Mouse (Mus musculus) testis, adult 2 months (tissue): Measurements from ENCODE around the gene Gm12216. TPM values are rescaled to one million over a fixed set of nuclear protein-coding genes. Genes with fewer than 3 reads are reported as not detected.

Experiments
- H3K27ac ChIP-seq: fragments of 200-500 bp; 2 replicates; pipeline ENCODE4 v1.5.1; 2012; ENCODE audit warnings: low read depth, low read length; ENCODE audit not compliant: control insufficient read depth, insufficient read depth
- H3K27me3 ChIP-seq: fragments of 200-500 bp; 2 replicates; pipeline ENCODE4 v1.6.1; 2012; ENCODE audit warnings: mild to moderate bottlenecking, low read length, moderate library complexity; ENCODE audit not compliant: control insufficient read depth, insufficient read depth
- H3K36me3 ChIP-seq: fragments of 200-500 bp; 2 replicates; pipeline ENCODE4 v1.6.1; 2012; ENCODE audit warnings: mild to moderate bottlenecking, low read length; ENCODE audit not compliant: control insufficient read depth, insufficient read depth
- H3K4me1 ChIP-seq: fragments of 200-500 bp; 2 replicates; pipeline ENCODE4 v1.6.1; 2012; ENCODE audit warnings: low read length; ENCODE audit not compliant: control insufficient read depth, insufficient read depth
- H3K4me3 ChIP-seq: fragments of 200-500 bp; 2 replicates; pipeline ENCODE4 v1.5.1; 2012; ENCODE audit warnings: low read depth, mild to moderate bottlenecking, low read length, moderate library complexity, mixed read lengths; ENCODE audit not compliant: control insufficient read depth
- CTCF ChIP-seq: fragments of 200-500 bp; IDR thresholded peaks from 2 replicates; pipeline ENCODE4 v1.5.1; 2012; ENCODE audit warnings: low read depth, mild to moderate bottlenecking, inconsistent platforms, low read length, moderate library complexity; ENCODE audit not compliant: control insufficient read depth, insufficient read depth, insufficient replicate concordance
- POLR2A ChIP-seq: fragments of 200-500 bp; IDR thresholded peaks from 2 replicates; pipeline ENCODE4 v1.6.1; 2012; ENCODE audit warnings: low read depth, mild to moderate bottlenecking, inconsistent platforms, low read length, moderate library complexity; ENCODE audit not compliant: control insufficient read depth
- polyA plus RNA-seq: library from polyadenylated mRNA; depleted of rRNA; stranded (reverse); fragments of >200 nt; gene quantifications from 2 replicates; pipeline ENCODE4 v1.2.3, GENCODE M21; 2012

The Gm12216 gene
- polyA plus RNA-seq, 1 experiment: 0.91 TPM

GRCm38 (mm10) chr11:53770125-53770791, 88.8 kb downstream of the Gm12216 start:
- H3K27ac ChIP-seq: peak overlapping the region; percentile 80
- no peaks in the 10 kb centered on the region for H3K27me3 ChIP-seq
- H3K36me3 ChIP-seq: no peaks in the 10 kb centered on the region

GRCm38 (mm10) chr11:53769760-53770124, 89.3 kb downstream of the Gm12216 start, which contains the start of gene Irf1:
Irf1 (plus strand) TSS chr11:53770014.
- no peaks in the 10 kb centered on the region for H3K27me3 ChIP-seq
- peak within 1 kb of the TSS; percentile 80 for H3K27ac ChIP-seq
- TF ChIP-seq CTCF (no peak), POLR2A (peak; percentile 50; the same call in 1 of the 2 replicates)
- peak within 1 kb of the TSS; percentile 94 for H3K4me3 ChIP-seq
- no peaks in the 10 kb centered on the region for H3K36me3 ChIP-seq
- peaks cover 11% of the 10 kb centered on the region for H3K4me1 ChIP-seq

More at GRCm38 (mm10) chr11:53770125-53770791, 88.8 kb downstream of the Gm12216 start:
- peaks cover 11% of the 10 kb centered on the region for H3K4me1 ChIP-seq
- H3K4me3 ChIP-seq: peak overlapping the region; percentile 94
- TF ChIP-seq POLR2A: no peak
- no peak for TF ChIP-seq CTCF

- TF ChIP-seq CTCF (no peak), POLR2A (no peak)
- peaks cover 11% of the 10 kb centered on the region for H3K4me1 ChIP-seq
- peak overlapping the region; percentile 7; the same call in 1 of the 2 replicates for H3K27ac ChIP-seq
- H3K4me3 ChIP-seq: no peak overlapping the region
- H3K36me3 ChIP-seq: no peaks in the 10 kb centered on the region
- no peaks in the 10 kb centered on the region for H3K27me3 ChIP-seq
These were observed 89.9 kb downstream of the Gm12216 start for GRCm38 (mm10) chr11:53769185-53769576.

- Histone ChIP-seq H3K36me3 (no peaks in the 10 kb centered on the region), H3K27ac (no peak overlapping the region), H3K4me3 (no peak overlapping the region), H3K27me3 (no peaks in the 10 kb centered on the region; the same call in 1 of the 2 replicates), H3K4me1 (peaks cover 16% of the 10 kb centered on the region)
- TF ChIP-seq POLR2A (no peak), CTCF (no peak)
These were observed 90.5 kb downstream of the Gm12216 start for GRCm38 (mm10) chr11:53768422-53769184.

GRCm38 (mm10) chr11:53764581-53764980, 94.5 kb downstream of the Gm12216 start:
- H3K27ac ChIP-seq: no peak overlapping the region
- TF ChIP-seq CTCF (no peak), POLR2A (no peak)
- H3K27me3 ChIP-seq: no peaks in the 10 kb centered on the region; the same call in 1 of the 2 replicates
- H3K36me3 ChIP-seq: no peaks in the 10 kb centered on the region
- peaks cover 19% of the 10 kb centered on the region for H3K4me1 ChIP-seq
- H3K4me3 ChIP-seq: no peak overlapping the region

GRCm38 (mm10) chr11:53763496-53764140, 95.4 kb downstream of the Gm12216 start:
- no peak for TF ChIP-seq POLR2A
- TF ChIP-seq CTCF: 0 out of 2 replicates have a peak, but pooled peaks have one; percentile 7
- peak overlapping the region; percentile 90 for H3K27ac ChIP-seq
- H3K4me3 ChIP-seq: peak overlapping the region; percentile 53
- H3K36me3 ChIP-seq: no peaks in the 10 kb centered on the region
- H3K27me3 ChIP-seq: no peaks in the 10 kb centered on the region; the same call in 1 of the 2 replicates
- H3K4me1 ChIP-seq: peaks cover 17% of the 10 kb centered on the region

- no peaks in the 10 kb centered on the region; the same call in 1 of the 2 replicates for H3K27me3 ChIP-seq
These were observed 96.1 kb downstream of the Gm12216 start for GRCm38 (mm10) chr11:53762827-53763495.

More at GRCm38 (mm10) chr11:53762827-53763495, 96.1 kb downstream of the Gm12216 start:
- Histone ChIP-seq H3K4me3 (peak overlapping the region; percentile 12), H3K36me3 (no peaks in the 10 kb centered on the region), H3K27ac (peak overlapping the region; percentile 90), H3K4me1 (peaks cover 17% of the 10 kb centered on the region)
- TF ChIP-seq POLR2A (no peak), CTCF (no peak)
